Mouse (Mus musculus) small intestine, adult 2 months (tissue): ENCODE measurements around the gene Mst1.

ENCODE experiments used
- CTCF ChIP-seq: fragments of 200-500 bp; IDR thresholded peaks from 2 replicates; pipeline ENCODE4 v1.5.1; 2012; ENCODE audit warnings: low read depth, mild to moderate bottlenecking, control low read depth, inconsistent platforms, low read length, moderate library complexity, mixed read lengths; ENCODE audit not compliant: insufficient replicate concordance, insufficient read length; ENCODE audit errors: extremely low read depth
- POLR2A ChIP-seq: fragments of 200-500 bp; IDR thresholded peaks from 2 replicates; pipeline ENCODE4 v1.6.1; 2012; ENCODE audit warnings: low read depth, mild to moderate bottlenecking, control low read depth, inconsistent platforms, low read length, moderate library complexity

- TF ChIP-seq CTCF = no peak
- no peak for TF ChIP-seq POLR2A
Observed at GRCm38 (mm10) chr9:108083561-108083960, 3.3 kb downstream of the Mst1 start.
